Mouse (Mus musculus): ENCODE results near the gene Gm10318. TPM values are rescaled to one million over a fixed set of nuclear protein-coding genes. Genes with fewer than 3 reads are reported as not detected.

The Gm10318 gene
- polyA plus RNA-seq, 1 experiment from 2014 or later: not detected

GRCm38 (mm10) chr10:77900903-77901818 is 48.5 kb downstream of the Gm10318 start:
- Histone ChIP-seq H3K9me3 (no peaks in the 10 kb centered on the region), H3K36me3 (replicated peaks) (no peaks in the 10 kb centered on the region), H3K4me3 (peak overlapping the region; percentile 73), H3K27me3 (ENCODE audit: poor library complexity, severe bottlenecking) (peaks cover 18% of the 10 kb centered on the region), H3K27ac (no peak overlapping the region), H3K4me1 (peaks cover 24% of the 10 kb centered on the region)
- DNase-seq (ENCODE audit: extremely low spot score, low spot score): no peak
- WGBS: 90% methylated on average over 27 of the region's 27 CpGs

GRCm38 (mm10) chr10:77901871-77902210 is 49.2 kb downstream of the Gm10318 start:
- DNase-seq (ENCODE audit: extremely low spot score, low spot score): no peak
- Histone ChIP-seq H3K4me3 (peak overlapping the region; percentile 73), H3K4me1 (peaks cover 24% of the 10 kb centered on the region), H3K27me3 (ENCODE audit: poor library complexity, severe bottlenecking) (peaks cover 18% of the 10 kb centered on the region), H3K9me3 (no peaks in the 10 kb centered on the region), H3K36me3 (replicated peaks) (no peaks in the 10 kb centered on the region), H3K27ac (peak overlapping the region; percentile 83)
- WGBS: 2% methylated on average over 14 of the region's 14 CpGs

GRCm38 (mm10) chr10:77902211-77902893 is 49.7 kb downstream of the Gm10318 start, which contains the start of gene Lrrc3:
Gene Lrrc3 (minus strand): TSS chr10:77902536.
- peaks cover 18% of the 10 kb centered on the region for H3K27me3 ChIP-seq (ENCODE audit: poor library complexity, severe bottlenecking)
- H3K27ac ChIP-seq: peak within 1 kb of the TSS; percentile 83
- WGBS: under 1% methylated on average over 42 of the region's 46 CpGs
- H3K4me3 ChIP-seq: peak within 1 kb of the TSS; percentile 73
- H3K4me1 ChIP-seq: peaks cover 24% of the 10 kb centered on the region
- H3K9me3 ChIP-seq: no peaks in the 10 kb centered on the region
- no peaks in the 10 kb centered on the region for H3K36me3 ChIP-seq (replicated peaks)
- peak; percentile 83 for DNase-seq (ENCODE audit: extremely low spot score, low spot score)

- Histone ChIP-seq H3K36me3 (replicated peaks) (no peaks in the 10 kb centered on the region), H3K27me3 (ENCODE audit: poor library complexity, severe bottlenecking) (peaks cover 18% of the 10 kb centered on the region), H3K27ac (peak overlapping the region; percentile 83), H3K9me3 (no peaks in the 10 kb centered on the region), H3K4me1 (peaks cover 24% of the 10 kb centered on the region), H3K4me3 (peak overlapping the region; percentile 73)
- WGBS: 9% methylated on average over 35 of the region's 35 CpGs
- peak; percentile 84 for DNase-seq (ENCODE audit: extremely low spot score, low spot score)
Measured at GRCm38 (mm10) chr10:77902894-77903715, 50.4 kb downstream of the Gm10318 start.

Other genes with a start within 250 kb of the Gm10318 start
- gene Sumo3, start 246.8 kb upstream of the Gm10318 start, polyA plus RNA-seq (2016; fragmentation: Nextera tagmentation; extraction: Ambion mirVana): 439 and 448 TPM in 2 replicates
- 3.1 and 3.4 TPM in 2 replicates for gene Gm49325, start 246.7 kb upstream of the Gm10318 start, polyA plus RNA-seq (2016; fragmentation: Nextera tagmentation; extraction: Ambion mirVana)
- gene Ube2g2, start 230.6 kb upstream of the Gm10318 start, polyA plus RNA-seq (2016; fragmentation: Nextera tagmentation; extraction: Ambion mirVana): 102 and 104 TPM in 2 replicates
- gene Tspear, start 166.3 kb upstream of the Gm10318 start, polyA plus RNA-seq (2016; fragmentation: Nextera tagmentation; extraction: Ambion mirVana): 1.1 and 1.4 TPM in 2 replicates
- gene Gm19402, start 162.1 kb upstream of the Gm10318 start, polyA plus RNA-seq (2016; fragmentation: Nextera tagmentation; extraction: Ambion mirVana): not detected in 2 replicates
- gene Gm9508, start 155.6 kb upstream of the Gm10318 start, polyA plus RNA-seq (2016; fragmentation: Nextera tagmentation; extraction: Ambion mirVana): not detected in 2 replicates
- gene Gm10272, start 146.2 kb upstream of the Gm10318 start, polyA plus RNA-seq (2016; fragmentation: Nextera tagmentation; extraction: Ambion mirVana): not detected in 2 replicates
- gene Gm10024, start 141.4 kb upstream of the Gm10318 start, polyA plus RNA-seq (2016; fragmentation: Nextera tagmentation; extraction: Ambion mirVana): not detected in 2 replicates
- not detected in 2 replicates for gene Gm10142, start 137.1 kb upstream of the Gm10318 start, polyA plus RNA-seq (2016; fragmentation: Nextera tagmentation; extraction: Ambion mirVana)
- not detected in 2 replicates for gene Krtap12-1, start 132.3 kb upstream of the Gm10318 start, polyA plus RNA-seq (2016; fragmentation: Nextera tagmentation; extraction: Ambion mirVana)
- not detected in 2 replicates for gene Gm10100, start 126.4 kb upstream of the Gm10318 start, polyA plus RNA-seq (2016; fragmentation: Nextera tagmentation; extraction: Ambion mirVana)
- gene Gm18596, start 110.2 kb upstream of the Gm10318 start, polyA plus RNA-seq (2016; fragmentation: Nextera tagmentation; extraction: Ambion mirVana): not detected in 2 replicates
- gene Gm9736, start 101.5 kb upstream of the Gm10318 start, polyA plus RNA-seq (2016; fragmentation: Nextera tagmentation; extraction: Ambion mirVana): not detected in 2 replicates
- gene Gm3233, start 93.2 kb upstream of the Gm10318 start, polyA plus RNA-seq (2016; fragmentation: Nextera tagmentation; extraction: Ambion mirVana): not detected in 2 replicates
- not detected in 2 replicates for gene Gm3238, start 81.5 kb upstream of the Gm10318 start, polyA plus RNA-seq (2016; fragmentation: Nextera tagmentation; extraction: Ambion mirVana)
- not detected in 2 replicates for gene Gm7138, start 75.9 kb upstream of the Gm10318 start, polyA plus RNA-seq (2016; fragmentation: Nextera tagmentation; extraction: Ambion mirVana)
- not detected in 2 replicates for gene Gm3250, start 70.3 kb upstream of the Gm10318 start, polyA plus RNA-seq (2016; fragmentation: Nextera tagmentation; extraction: Ambion mirVana)
- not detected in 2 replicates for gene Gm7137, start 64.7 kb upstream of the Gm10318 start, polyA plus RNA-seq (2016; fragmentation: Nextera tagmentation; extraction: Ambion mirVana)
- not detected in 2 replicates for gene Gm9639, start 57.8 kb upstream of the Gm10318 start, polyA plus RNA-seq (2016; fragmentation: Nextera tagmentation; extraction: Ambion mirVana)
- not detected in 2 replicates for gene Gm19668, start 53.7 kb upstream of the Gm10318 start, polyA plus RNA-seq (2016; fragmentation: Nextera tagmentation; extraction: Ambion mirVana)
- not detected in 2 replicates for gene Gm9507, start 41.0 kb upstream of the Gm10318 start, polyA plus RNA-seq (2016; fragmentation: Nextera tagmentation; extraction: Ambion mirVana)
- gene Gm2696, start 38.2 kb upstream of the Gm10318 start, polyA plus RNA-seq (2016; fragmentation: Nextera tagmentation; extraction: Ambion mirVana): not detected in 2 replicates
- gene Krtap10-4, start 25.8 kb upstream of the Gm10318 start, polyA plus RNA-seq (2016; fragmentation: Nextera tagmentation; extraction: Ambion mirVana): not detected in 2 replicates
- gene Krtap10-10, start 16.9 kb upstream of the Gm10318 start, polyA plus RNA-seq (2016; fragmentation: Nextera tagmentation; extraction: Ambion mirVana): not detected in 2 replicates
- not detected in 2 replicates for gene Gm36176, start 6.1 kb upstream of the Gm10318 start, polyA plus RNA-seq (2016; fragmentation: Nextera tagmentation; extraction: Ambion mirVana)
- not detected in 2 replicates for gene Gm3285, start 9.1 kb downstream of the Gm10318 start, polyA plus RNA-seq (2016; fragmentation: Nextera tagmentation; extraction: Ambion mirVana)
- 2.4 and 2.5 TPM in 2 replicates for gene Lrrc3, start 49.7 kb downstream of the Gm10318 start, polyA plus RNA-seq (2016; fragmentation: Nextera tagmentation; extraction: Ambion mirVana)
- 0.53 and 0.57 TPM in 2 replicates for gene Trpm2, start 117.7 kb downstream of the Gm10318 start, polyA plus RNA-seq (2016; fragmentation: Nextera tagmentation; extraction: Ambion mirVana)
- gene 1810043G02Rik, start 125.7 kb downstream of the Gm10318 start, polyA plus RNA-seq (2016; fragmentation: Nextera tagmentation; extraction: Ambion mirVana): 33.9 and 37.4 TPM in 2 replicates
- gene Pfkl, start 157.2 kb downstream of the Gm10318 start, polyA plus RNA-seq (2016; fragmentation: Nextera tagmentation; extraction: Ambion mirVana): 262 and 282 TPM in 2 replicates
- not detected in 2 replicates for gene Dnmt3l, start 189.1 kb downstream of the Gm10318 start, polyA plus RNA-seq (2016; fragmentation: Nextera tagmentation; extraction: Ambion mirVana)
- gene Aire, start 190.8 kb downstream of the Gm10318 start, polyA plus RNA-seq (2016; fragmentation: Nextera tagmentation; extraction: Ambion mirVana): 0.28 and 0.33 TPM in 2 replicates
- gene Icosl, start 216.4 kb downstream of the Gm10318 start, polyA plus RNA-seq (2016; fragmentation: Nextera tagmentation; extraction: Ambion mirVana): 2.6 and 2.9 TPM in 2 replicates